Mouse (Mus musculus) liver, adult 2 months (tissue): Measurements from ENCODE around the gene Pttg1ip.

ENCODE experiments used
- CTCF ChIP-seq: fragments of 200-500 bp; IDR thresholded peaks from 2 replicates; pipeline ENCODE4 v1.5.1; 2011; ENCODE audit warnings: low read depth, low read length, control low read depth
- POLR2A ChIP-seq: fragments of 200-500 bp; IDR thresholded peaks from 2 replicates; pipeline ENCODE4 v1.6.1; 2011; ENCODE audit warnings: low read length, control low read depth; ENCODE audit not compliant: insufficient read depth; ENCODE audit errors: extremely low read depth

GRCm38 (mm10) chr10:77629970-77630369 is 48.5 kb downstream of the Pttg1ip start:
- TF ChIP-seq CTCF (peak; percentile 58), POLR2A (no peak)
